Mouse (Mus musculus) spleen, postnatal 14 days (tissue): ENCODE measurements around the gene Ldlr.

Experiments used
- DNase-seq, 2 experiments: peaks; one replicate each; pipeline ENCODE4 v3.0.0; 2021 to 2022; ENCODE audit warnings: low spot score in 2 of 2

Gene Ldlr

GRCm38 (mm10) chr9:21725224-21726121 lies 2.2 kb downstream of the Ldlr start:
- no peak for DNase-seq

- no peak for DNase-seq
These were observed 3.1 kb downstream of the Ldlr start for GRCm38 (mm10) chr9:21726218-21726975.

GRCm38 (mm10) chr9:21728261-21728832 lies 5.1 kb downstream of the Ldlr start:
- no peak for DNase-seq

GRCm38 (mm10) chr9:21729264-21729663 lies 6.0 kb downstream of the Ldlr start:
- no peak for DNase-seq

GRCm38 (mm10) chr9:21732288-21732687 lies 9.0 kb downstream of the Ldlr start:
- DNase-seq: no peak

GRCm38 (mm10) chr9:21733446-21733845 lies 10.2 kb downstream of the Ldlr start:
- DNase-seq: no peak

GRCm38 (mm10) chr9:21733989-21734388 lies 10.7 kb downstream of the Ldlr start:
- no peak for DNase-seq

- no peak for DNase-seq
These were observed 11.8 kb downstream of the Ldlr start for GRCm38 (mm10) chr9:21735126-21735525.

GRCm38 (mm10) chr9:21736580-21736979 lies 13.3 kb downstream of the Ldlr start:
- no peak for DNase-seq

- DNase-seq: no peak
These were observed 13.9 kb downstream of the Ldlr start for GRCm38 (mm10) chr9:21737188-21737587.

- no peak for DNase-seq
These were observed 15.5 kb downstream of the Ldlr start for GRCm38 (mm10) chr9:21738776-21739175.

GRCm38 (mm10) chr9:21740427-21740826 lies 17.1 kb downstream of the Ldlr start:
- no peak for DNase-seq

GRCm38 (mm10) chr9:21741514-21741913 lies 18.2 kb downstream of the Ldlr start:
- no peak for DNase-seq

GRCm38 (mm10) chr9:21747238-21747774 lies 24.0 kb downstream of the Ldlr start:
- no peak for DNase-seq

GRCm38 (mm10) chr9:21748033-21748432 lies 24.8 kb downstream of the Ldlr start:
- DNase-seq: no peak

- DNase-seq: no peak
These were observed 25.2 kb downstream of the Ldlr start for GRCm38 (mm10) chr9:21748491-21748890.

GRCm38 (mm10) chr9:21749382-21750118 lies 26.3 kb downstream of the Ldlr start:
- no peak for DNase-seq

- DNase-seq: no peak
These were observed 27.1 kb downstream of the Ldlr start for GRCm38 (mm10) chr9:21750370-21750769.

GRCm38 (mm10) chr9:21751347-21751746 lies 28.1 kb downstream of the Ldlr start:
- DNase-seq: no peak

GRCm38 (mm10) chr9:21752252-21752792 lies 29.0 kb downstream of the Ldlr start:
- no peak for DNase-seq

- no peak for DNase-seq
These were observed 30.7 kb downstream of the Ldlr start for GRCm38 (mm10) chr9:21754003-21754402.
